Mouse (Mus musculus) c-Kit-negative CD71-positive TER-119-positive erythroid progenitor cells, embryonic 14.5 days (primary cell): ENCODE measurements around the gene Trim46.

ENCODE experiments used
- DNase-seq: peaks from one replicate; pipeline ENCODE4 v3.0.0-alpha.2; 2013; ENCODE audit warnings: low read depth, low spot score

Gene Trim46

GRCm38 (mm10) chr3:89271760-89272159 is 25.7 kb upstream of the Trim46 start:
- no peak for DNase-seq

- DNase-seq: no peak
Measured at GRCm38 (mm10) chr3:89270891-89271290, 24.8 kb upstream of the Trim46 start.

GRCm38 (mm10) chr3:89270051-89270755 is 24.1 kb upstream of the Trim46 start, which contains the start of gene Slc50a1:
TSS of gene Slc50a1 (minus strand) at chr3:89270570.
- DNase-seq: no peak

GRCm38 (mm10) chr3:89268916-89269315 is 22.8 kb upstream of the Trim46 start:
- no peak for DNase-seq

- peak; percentile 53 for DNase-seq
Measured at GRCm38 (mm10) chr3:89266439-89266893, 20.4 kb upstream of the Trim46 start.

DNA sequence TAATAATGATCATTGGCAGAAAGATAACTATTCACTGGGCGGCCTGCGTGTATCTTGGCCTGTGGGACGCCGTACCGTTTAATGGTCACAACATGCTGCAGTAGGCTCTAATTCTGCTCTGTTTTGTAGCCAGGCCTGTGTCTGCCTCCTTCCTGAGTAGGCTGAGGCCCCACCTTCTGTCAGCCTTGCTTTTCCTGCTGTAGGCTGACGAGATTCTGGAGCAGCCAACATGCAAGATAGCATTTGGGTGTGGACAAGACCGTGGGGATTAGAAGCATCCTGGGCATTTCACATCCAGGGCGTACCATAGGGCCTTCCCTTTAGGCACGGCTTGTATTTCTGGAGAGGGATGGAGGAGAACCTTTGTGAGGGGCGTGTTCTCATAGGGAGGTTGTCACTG is 16.3 kb upstream of the Trim46 start:
- no peak for DNase-seq

DNA sequence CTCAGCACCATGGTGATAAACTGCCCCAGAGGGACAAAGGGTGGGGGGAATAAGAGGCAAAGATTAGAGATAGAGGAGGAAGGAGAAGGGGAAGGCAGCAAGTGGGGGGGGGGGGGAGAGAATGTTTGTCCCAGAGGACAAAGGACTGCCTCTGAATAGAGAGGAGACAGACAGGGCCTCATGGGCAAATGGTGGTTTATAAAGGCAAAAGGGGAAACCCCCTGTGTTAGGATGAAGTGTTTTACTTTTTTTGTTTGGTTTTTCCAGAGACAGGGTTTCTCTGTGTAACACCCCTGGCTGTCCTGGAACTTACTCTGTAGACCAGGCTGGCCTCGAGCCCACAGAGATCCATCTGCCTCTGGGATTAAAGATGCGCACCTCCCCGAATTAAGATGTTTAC is 14.1 kb upstream of the Trim46 start:
- DNase-seq: no peak

DNA sequence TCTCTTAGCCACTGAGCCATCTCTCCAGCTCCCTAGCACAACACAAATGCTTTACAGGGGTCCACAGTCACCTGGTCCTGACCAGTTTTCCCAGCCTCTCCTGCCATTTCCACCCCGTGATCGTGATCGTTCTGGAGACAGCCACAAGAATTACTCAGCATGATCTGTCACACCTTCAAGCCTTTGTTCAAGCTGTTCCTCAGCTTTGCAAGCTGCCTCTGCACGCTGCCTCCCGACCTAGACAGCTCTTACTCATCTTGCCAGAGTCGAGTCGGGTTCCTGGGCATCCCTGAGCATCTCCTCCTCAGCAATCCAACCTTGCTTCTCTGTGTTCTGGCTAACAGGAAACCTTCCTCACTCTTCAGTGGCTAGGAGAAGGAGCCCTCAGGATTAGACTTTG is 13.0 kb upstream of the Trim46 start, which contains the start of gene Dpm3:
Gene Dpm3 (plus strand): TSS at position 283 of the 400 bp plus-strand sequence.
- DNase-seq: no peak

- DNase-seq: no peak
Measured at GRCm38 (mm10) chr3:89256177-89256576, 10.1 kb upstream of the Trim46 start.

- DNase-seq: no peak
Measured at GRCm38 (mm10) chr3:89254994-89255393, 8.9 kb upstream of the Trim46 start.

DNA sequence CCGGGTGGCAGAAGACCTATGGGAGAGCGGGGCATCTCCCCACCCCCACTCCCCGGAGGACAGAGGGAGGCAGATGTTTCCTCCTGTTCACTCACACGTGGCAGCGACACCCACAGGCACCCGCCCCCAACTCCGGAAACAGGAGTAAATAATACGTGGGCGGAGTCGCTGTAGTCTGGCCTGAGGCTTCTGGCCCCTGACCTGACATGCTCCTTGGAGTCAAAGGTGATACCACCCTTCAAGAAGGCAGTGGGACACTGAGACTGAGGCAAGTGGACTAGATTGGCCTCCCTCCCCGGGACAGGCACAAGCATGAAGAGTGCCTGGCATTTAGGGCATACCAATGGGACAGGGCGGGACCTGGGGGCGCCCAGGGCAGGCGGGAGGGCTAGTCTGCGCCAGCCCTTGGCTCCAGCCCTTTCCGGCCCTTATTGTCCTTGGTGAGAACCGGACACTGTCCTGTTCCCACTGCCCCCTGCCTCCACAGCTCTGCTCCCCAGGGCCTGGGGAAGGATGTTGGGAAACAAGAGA is 5.3 kb upstream of the Trim46 start:
- no peak for DNase-seq

DNA sequence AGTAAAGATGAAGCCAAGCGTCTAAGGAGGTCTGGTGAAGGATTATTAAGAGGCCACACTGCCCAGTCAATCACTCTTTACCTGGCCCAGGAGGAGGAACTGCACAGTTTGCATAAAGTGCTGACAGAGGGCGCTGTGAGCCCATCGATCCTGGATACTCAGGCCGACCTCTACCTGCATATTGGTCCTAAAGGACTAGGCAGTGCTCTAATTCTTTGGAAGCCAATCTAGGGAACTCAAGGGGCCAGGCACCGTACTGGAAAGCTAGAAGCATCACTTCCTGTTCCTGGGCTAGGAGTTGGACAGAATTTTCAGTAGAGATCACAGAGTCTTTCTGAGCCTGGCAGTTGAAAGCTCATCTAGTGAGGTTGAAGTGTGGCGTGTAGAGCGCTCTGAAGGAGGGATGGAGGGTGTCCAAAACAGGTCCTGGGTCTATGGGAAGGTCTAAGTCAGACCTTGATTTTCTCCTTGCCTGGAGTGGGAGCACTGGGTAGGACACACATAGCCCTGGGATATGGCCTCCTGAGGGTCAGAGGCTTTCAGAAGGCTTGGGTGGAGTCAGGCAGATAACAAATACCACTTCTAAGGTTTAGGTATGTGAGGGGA is 4.4 kb upstream of the Trim46 start:
- DNase-seq: no peak

GRCm38 (mm10) chr3:89247466-89247865 is 1.4 kb upstream of the Trim46 start:
- no peak for DNase-seq

- DNase-seq: no peak
Measured at GRCm38 (mm10) chr3:89245688-89246171, 379 bp downstream of the Trim46 start, which contains the start of gene Krtcap2. TSS of gene Krtcap2 (plus strand) at chr3:89245966.

- no peak for DNase-seq
Measured at GRCm38 (mm10) chr3:89244982-89245687, 974 bp downstream of the Trim46 start.

GRCm38 (mm10) chr3:89244158-89244981 is 1.7 kb downstream of the Trim46 start:
- no peak for DNase-seq

- DNase-seq: no peak
Measured at GRCm38 (mm10) chr3:89243609-89244008, 2.5 kb downstream of the Trim46 start.

- DNase-seq: no peak
Measured at GRCm38 (mm10) chr3:89242331-89242895, 3.7 kb downstream of the Trim46 start.

GRCm38 (mm10) chr3:89238494-89238893 is 7.6 kb downstream of the Trim46 start:
- no peak for DNase-seq

DNA sequence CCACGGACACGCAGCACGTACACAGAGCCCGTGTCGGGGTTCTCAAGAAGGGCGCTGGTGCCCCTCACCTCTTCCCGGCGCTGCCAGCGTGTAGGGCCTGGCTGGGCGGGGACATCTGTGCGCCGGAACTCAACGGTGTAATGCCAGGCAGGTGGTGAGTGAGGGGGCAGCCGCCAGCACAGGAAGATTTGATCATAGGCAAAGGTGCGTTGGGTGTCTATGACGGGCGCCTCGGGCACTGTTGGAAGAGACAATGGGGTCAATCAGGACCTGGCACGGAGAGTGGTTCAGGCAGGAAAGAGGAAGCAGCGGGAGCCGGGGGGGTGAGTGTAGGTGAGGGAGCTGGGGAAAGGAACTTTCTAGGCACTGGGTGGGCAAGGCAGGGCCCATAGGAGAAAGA is 8.4 kb downstream of the Trim46 start:
- DNase-seq: no peak

DNA sequence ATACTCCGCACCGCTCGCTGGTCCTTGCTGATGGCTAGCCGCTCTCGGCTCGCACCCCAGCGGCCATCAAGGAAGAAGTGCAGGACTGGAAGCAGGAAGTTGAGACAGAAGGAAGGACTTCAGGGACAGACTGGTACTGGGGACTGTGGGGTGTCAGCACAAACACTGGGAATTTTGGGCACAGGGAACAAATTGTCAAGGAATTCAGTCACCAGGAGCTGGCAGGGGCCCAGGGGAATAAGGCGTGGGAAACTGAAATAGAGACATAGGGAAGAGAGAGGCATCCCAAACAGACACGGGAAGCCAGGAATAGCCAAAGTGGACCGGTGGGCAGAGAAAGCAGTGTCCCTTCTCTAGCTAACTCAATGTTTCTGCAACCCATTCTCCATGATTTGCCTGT is 9.6 kb downstream of the Trim46 start:
- DNase-seq: no peak
